ENCODE assay signal across 1 mouse cellular context in genomic region chr5:121389106-121389505, GRCm38 (mm10).
TF ChIP-seq lines count a peak whose summit lies in the region.

No protein-coding gene starts in this region.

TF ChIP-seq in CH12.LX, 34 proteins besides CTCF, POLR2A, EP300 and RAD21 (continued from another document):
- TF ChIP-seq UBTF (IDR thresholded peaks at IDR 0.05; ENCODE audit: low read depth, low read length): no peak
- TF ChIP-seq ETS1 (conservative IDR thresholded peaks at IDR 0.05; ENCODE audit: low read depth, low read length): no peak
- TF ChIP-seq BHLHE40 (IDR thresholded peaks at IDR 0.05; ENCODE audit: low read depth, low read length): no peak
- no peak for TF ChIP-seq ZNF384 (IDR thresholded peaks at IDR 0.05; ENCODE audit: low read depth, low read length)
- TF ChIP-seq MAZ (IDR thresholded peaks at IDR 0.05; ENCODE audit: low read depth, low read length): no peak
- no peak for TF ChIP-seq TCF12 (IDR thresholded peaks at IDR 0.05; ENCODE audit: low read depth, low read length)
- TF ChIP-seq GABPA (IDR thresholded peaks at IDR 0.05; ENCODE audit: insufficient replicate concordance, low read depth, low read length): no peak
TF ChIP-seq in CH12.LX: peak in this region for 0.
